Mouse (Mus musculus): Measurements from ENCODE around the gene Hcn4.
A peak's percentile ranks its signal among the peaks of the same experiment; 100 is the strongest.

DNA sequence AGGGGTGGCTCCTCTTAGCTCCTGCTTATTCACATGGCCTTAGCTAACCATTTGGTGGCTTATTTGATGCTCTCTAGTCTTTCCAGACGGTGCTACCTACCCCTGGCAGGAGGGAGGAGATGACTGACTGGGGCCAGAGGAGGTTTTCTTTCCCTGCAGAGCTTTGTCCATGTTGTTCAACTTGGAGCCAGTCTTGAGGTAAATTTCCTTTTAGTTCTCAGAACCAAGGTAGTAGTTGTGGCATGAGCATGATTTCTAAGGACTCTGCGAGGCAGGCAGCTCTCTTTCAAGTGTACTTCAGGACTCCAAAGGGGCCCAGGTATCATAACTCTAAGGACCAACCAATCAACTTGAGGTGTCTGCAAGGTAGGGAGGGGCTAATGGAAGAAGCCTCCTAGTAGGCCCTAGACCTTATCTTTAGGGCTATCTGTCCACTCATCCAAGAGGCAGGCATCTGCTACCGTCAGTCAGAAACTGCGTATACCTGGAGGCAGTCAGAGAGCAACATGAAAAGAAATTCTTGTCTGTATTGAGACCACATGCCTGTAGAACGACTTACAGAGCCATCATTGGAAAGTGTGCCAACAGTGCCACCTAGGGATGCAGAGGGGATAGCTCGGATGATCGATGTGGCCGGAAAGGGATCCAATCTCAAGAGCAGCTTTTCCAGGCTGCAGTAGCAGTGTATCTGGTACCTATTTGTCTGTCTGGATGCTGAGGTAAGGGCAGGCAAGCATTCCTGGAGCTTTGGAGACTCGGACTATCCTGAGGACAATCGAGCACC is 50.5 kb downstream of the Hcn4 start:
- TF ChIP-seq CTCF (IDR thresholded peaks at IDR 0.05; ENCODE audit: low read depth, low read length) (peak; percentile 88), POLR2A (IDR thresholded peaks at IDR 0.05; ENCODE audit: insufficient read depth, low read length) (no peak), EP300 (IDR thresholded peaks at IDR 0.05; ENCODE audit: insufficient read depth, low read depth, low read length) (no peak)
